Mouse (Mus musculus) embryonic fibroblast, embryonic 13.5 days (primary cell): Measurements from ENCODE around the gene Pmvk. TPM values are rescaled to one million over a fixed set of nuclear protein-coding genes. Genes with fewer than 3 reads are reported as not detected.

Experiments
- H3K27ac ChIP-seq: 2 replicates; pipeline ENCODE4 v1.5.1; 2012; ENCODE audit warnings: low read length, control low read depth, inconsistent platforms; ENCODE audit not compliant: insufficient read depth
- H3K4me1 ChIP-seq: 2 replicates; pipeline ENCODE4 v1.6.1; 2011; ENCODE audit warnings: low read length; ENCODE audit not compliant: control insufficient read depth, insufficient read depth
- H3K4me3 ChIP-seq: 2 replicates; pipeline ENCODE4 v1.5.1; 2011; ENCODE audit warnings: mild to moderate bottlenecking, control low read depth, low read length; ENCODE audit not compliant: insufficient read depth
- CTCF ChIP-seq: IDR thresholded peaks from 2 replicates; pipeline ENCODE4 v1.5.1; 2011; ENCODE audit warnings: mild to moderate bottlenecking, control low read depth, low read length, moderate library complexity, borderline replicate concordance; ENCODE audit not compliant: insufficient read depth
- POLR2A ChIP-seq: IDR thresholded peaks from 2 replicates; pipeline ENCODE4 v1.6.1; 2011; ENCODE audit warnings: low read depth, mild to moderate bottlenecking, control low read depth, low read length, moderate library complexity
- polyA plus RNA-seq: library from polyadenylated mRNA; stranded (reverse); fragments of >200 nt; gene quantifications from 2 replicates; pipeline ENCODE4 v1.2.4, GENCODE M21; 2011; ENCODE audit warnings: low read depth; ENCODE audit not compliant: missing spikeins, insufficient read length

Pmvk gene
- polyA plus RNA-seq, 1 experiment: 16.3 TPM

DNA sequence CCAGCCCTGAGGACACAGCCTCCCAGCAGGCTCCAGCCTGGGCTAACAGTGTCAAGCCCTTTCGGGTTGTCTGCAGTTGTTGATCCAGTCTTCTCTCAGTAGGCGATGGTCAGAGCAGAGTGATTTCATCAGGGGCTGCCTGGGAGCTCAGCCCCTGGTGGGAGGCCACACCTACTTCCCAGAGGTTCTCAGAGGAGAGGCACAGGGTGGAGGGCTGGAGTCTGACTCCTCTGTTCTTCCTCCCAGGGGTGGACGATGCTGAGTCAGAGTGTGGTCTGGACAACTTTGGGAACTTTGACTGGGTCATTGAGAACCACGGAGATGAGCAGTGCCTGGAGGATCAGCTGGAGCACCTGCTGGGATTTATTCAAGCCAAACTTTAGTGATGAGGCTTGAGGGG, 13.9 kb downstream of the Pmvk start:
- Histone ChIP-seq H3K27ac (no peak overlapping the region), H3K4me1 (no peaks in the 10 kb centered on the region), H3K4me3 (no peak overlapping the region)
- TF ChIP-seq POLR2A (no peak), CTCF (no peak)

DNA sequence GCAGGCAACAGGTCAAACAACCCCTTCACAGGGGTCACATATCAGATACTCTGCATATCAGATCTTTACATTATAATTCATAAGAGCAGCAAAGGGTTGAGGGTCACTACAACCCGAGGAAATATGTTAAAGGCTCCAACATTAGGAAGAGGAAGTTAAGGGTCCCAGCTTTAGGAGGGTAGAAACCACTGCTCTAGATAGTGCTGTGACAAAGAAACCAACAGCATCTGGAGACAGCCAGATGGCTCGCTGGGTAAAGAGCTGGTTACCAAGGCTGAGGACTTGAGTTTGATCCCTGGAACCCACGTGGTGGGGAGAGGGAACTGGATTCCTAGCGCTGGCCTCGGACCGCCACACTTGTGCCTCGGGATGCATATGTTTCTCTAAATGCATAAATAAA, 17.9 kb downstream of the Pmvk start:
- TF ChIP-seq POLR2A (no peak), CTCF (no peak)
- no peak overlapping the region for H3K27ac ChIP-seq
- H3K4me1 ChIP-seq: no peaks in the 10 kb centered on the region; the same call in 1 of the 2 replicates
- H3K4me3 ChIP-seq: no peak overlapping the region

DNA sequence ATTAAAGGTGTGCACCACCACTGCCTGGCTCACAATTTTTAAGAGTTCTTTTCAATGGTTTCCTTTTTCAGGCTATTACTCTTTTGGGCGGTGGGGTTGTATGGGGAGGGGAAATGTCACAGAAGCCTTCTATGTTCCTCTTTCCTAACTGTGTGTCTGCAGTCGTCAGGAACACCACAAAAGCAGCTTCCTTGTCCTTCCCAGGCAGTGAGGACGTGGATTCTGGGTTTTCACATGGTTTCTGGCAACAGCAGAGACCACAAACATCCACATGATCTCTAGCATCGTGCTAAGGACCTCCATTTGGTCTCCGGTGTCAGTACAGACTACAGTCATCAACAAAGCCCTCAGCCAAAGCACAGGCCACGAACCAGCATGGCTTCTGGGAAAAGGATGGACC, 19.5 kb downstream of the Pmvk start:
- Histone ChIP-seq H3K27ac (no peak overlapping the region), H3K4me3 (no peak overlapping the region), H3K4me1 (no peaks in the 10 kb centered on the region; the same call in 1 of the 2 replicates)
- TF ChIP-seq POLR2A (no peak), CTCF (no peak)

DNA sequence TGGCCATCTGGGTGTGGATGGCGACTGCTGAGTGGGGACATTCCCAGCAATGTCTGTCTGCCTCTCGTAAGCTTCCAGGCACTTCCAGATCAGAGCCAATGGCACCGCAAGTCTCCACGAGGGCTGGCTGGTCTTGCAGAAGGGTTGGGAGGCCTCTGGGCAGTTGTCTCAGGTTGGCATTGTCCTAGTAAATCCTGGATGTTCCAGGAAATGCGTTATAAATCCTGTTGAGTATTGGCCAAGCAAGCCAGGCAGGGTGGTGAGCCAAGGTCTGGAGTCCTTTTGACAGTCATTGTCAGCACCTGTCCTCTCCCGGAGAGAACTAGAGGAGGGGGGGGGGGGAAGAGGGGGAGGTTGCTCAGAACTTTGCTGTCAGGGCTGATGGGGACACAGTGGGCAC, 24.7 kb downstream of the Pmvk start:
- TF ChIP-seq POLR2A (no peak), CTCF (no peak)
- Histone ChIP-seq H3K4me1 (no peaks in the 10 kb centered on the region), H3K27ac (no peak overlapping the region), H3K4me3 (no peak overlapping the region)

DNA sequence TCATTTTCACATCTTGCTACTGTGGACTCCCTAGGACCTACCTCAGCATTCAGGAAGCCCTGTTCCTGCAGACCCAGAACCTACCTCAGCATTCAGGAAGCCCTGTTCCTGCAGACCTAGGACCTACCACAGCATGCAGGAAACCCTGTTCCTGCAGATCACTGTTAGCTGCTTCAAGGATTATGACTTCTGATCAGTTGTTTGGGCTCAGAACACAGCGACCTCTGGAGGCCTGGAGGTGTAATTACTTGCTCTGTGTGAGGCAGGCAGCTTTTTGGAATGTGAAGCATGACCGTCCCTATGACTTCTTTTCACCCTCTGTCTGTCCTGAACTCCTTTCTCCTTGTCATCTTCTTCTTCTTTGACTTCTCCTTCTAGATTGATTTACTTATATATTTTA, 27.1 kb downstream of the Pmvk start:
- Histone ChIP-seq H3K4me1 (no peaks in the 10 kb centered on the region), H3K4me3 (no peak overlapping the region), H3K27ac (no peak overlapping the region)
- TF ChIP-seq POLR2A (no peak), CTCF (no peak)

DNA sequence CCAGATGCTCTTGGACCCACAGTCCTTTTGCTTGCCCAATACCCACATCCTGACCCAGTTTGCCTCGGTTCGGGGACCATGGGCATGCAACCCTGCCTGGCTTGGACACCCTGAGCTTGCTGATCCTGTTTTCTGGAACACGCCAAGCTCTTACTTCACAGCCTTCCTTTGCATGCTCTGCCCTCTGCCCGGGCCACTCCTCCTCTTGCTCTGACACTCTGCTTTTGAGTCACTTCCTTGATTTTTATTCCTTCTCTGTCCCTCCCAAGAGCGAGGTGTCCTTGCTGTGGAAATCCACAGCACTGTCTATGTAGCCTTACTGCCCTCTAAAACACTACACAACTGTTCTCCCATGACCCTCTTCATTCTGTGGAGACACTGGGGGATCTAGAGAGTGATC, 27.9 kb downstream of the Pmvk start:
- H3K4me3 ChIP-seq: no peak overlapping the region

DNA sequence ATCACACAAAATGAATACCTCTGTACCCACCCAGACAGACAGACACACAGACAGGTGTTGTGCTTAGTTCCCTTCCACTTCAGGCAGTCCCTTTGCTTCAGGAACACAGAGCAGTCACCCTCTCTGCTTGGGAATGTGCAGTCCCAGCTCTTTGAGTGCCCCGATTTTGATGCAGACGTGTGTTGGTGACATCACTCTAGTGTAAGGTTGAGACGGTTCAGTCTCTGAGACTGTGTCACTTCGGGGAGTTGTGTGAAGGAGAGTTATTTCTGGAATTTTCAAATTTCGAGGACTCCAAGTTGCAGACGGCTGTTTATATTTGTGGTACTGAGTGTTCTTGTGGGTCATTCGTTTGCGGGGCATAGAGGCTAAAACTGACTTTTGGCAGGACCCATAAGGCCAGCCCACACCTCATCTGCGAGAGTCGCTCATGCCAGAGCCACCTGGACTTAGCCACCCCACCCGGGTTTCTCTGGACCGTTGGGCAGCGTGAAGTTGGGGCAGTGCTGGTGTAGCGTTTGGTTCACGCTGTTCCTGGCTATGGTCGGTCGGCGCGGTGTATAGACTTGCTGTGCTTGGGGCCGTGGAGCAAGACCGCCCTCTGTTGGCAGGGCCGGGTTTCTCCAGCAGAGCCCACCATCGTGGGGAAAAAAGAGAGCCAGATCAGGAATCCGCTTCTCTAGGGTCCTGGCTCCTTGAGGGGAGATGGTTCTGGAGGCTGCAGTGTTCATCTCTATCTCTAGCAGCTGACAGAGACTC, 30.6 kb downstream of the Pmvk start:
- H3K4me1 ChIP-seq: no peaks in the 10 kb centered on the region
- H3K27ac ChIP-seq: no peak overlapping the region
- no peak overlapping the region for H3K4me3 ChIP-seq
- peak; percentile 94 for TF ChIP-seq CTCF
- no peak for TF ChIP-seq POLR2A

More for the DNA sequence above, 27.9 kb downstream of the Pmvk start:
- H3K27ac ChIP-seq: no peak overlapping the region
- H3K4me1 ChIP-seq: no peaks in the 10 kb centered on the region
- TF ChIP-seq CTCF (no peak), POLR2A (no peak)

DNA sequence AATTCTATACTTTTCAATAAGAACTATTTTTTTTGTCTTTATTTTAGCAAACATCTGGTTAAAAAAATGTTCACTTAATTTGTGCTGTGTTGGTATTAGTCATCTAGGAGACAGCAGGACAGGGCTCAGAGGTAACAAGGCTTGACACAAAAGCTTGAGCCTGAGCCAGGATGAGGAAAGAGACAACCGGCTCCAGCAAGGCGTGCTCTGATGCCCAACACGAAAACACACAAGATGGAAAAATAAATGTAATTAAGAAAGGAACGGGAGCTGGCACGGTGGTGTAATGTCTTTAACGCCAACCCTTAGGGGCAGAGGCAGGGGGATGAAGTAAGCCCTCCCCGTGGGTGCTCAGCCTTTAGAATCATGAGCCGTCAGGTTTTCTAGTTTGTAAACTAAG, 31.8 kb downstream of the Pmvk start:
- Histone ChIP-seq H3K4me1 (no peaks in the 10 kb centered on the region), H3K27ac (no peak overlapping the region), H3K4me3 (no peak overlapping the region)
- no peak for TF ChIP-seq POLR2A
- no peak for TF ChIP-seq CTCF

DNA sequence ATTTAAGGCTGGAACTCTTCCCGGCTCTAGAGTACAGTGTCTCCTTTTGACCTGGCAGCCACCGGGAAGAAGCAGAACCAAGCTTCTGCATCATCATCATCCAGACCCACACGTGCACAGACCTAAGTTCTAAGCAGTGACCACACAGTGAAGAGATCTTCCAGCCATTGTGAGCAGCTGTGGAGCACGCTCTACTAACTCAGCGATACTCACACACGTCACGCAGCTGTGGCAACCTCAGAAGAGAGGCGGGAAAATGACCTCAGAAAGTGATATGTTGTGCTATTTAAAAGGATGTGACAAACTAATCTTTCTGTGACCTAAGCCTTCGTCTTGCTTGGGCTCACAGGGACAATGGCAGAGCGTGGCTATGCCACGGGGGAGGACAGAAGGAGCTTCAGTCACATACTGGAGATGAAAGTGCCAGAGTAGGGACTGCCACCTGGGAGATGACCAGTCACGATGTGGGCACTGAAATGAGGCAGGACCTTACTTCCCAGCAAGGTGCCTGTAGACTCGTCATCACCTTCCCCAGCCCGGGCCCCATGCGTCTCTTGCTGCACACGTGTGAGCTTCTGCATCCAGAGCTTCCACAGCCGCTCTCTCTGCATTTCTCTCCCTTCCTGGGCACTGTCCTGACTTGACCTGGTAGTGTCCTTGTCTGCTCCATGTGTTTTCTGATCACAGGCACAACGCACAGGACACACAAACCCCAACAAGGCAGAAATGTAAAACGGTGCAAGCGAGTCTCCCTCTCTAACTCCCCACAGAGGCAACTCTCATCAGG, 32.8 kb downstream of the Pmvk start:
- Histone ChIP-seq H3K4me1 (no peaks in the 10 kb centered on the region), H3K4me3 (no peak overlapping the region), H3K27ac (no peak overlapping the region)
- no peak for TF ChIP-seq CTCF
- no peak for TF ChIP-seq POLR2A

DNA sequence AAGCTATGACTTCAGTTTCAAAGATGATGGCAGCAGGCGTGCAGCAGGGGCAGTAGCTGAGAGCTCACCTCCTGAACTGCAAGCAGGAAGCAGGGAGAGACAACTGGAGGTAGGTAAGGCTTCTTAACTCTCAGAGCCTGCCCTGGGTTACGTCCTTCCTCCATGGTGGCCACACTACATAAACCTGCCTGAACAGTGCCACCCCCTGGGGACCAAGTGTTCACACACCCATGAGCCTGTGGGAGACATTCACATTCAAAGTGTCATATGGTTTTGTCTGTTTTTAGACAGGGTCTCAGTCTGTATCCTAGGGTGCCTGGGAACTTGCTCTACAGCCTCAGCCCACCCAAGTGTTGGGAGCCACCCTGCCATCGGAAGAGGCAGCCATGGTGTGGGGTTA, 36.4 kb downstream of the Pmvk start:
- H3K27ac ChIP-seq: no peak overlapping the region
- no peak for TF ChIP-seq POLR2A
- TF ChIP-seq CTCF: no peak
- H3K4me1 ChIP-seq: no peaks in the 10 kb centered on the region
- H3K4me3 ChIP-seq: no peak overlapping the region
